Mouse (Mus musculus) heart, embryonic 12.5 days (tissue): ENCODE data around the gene Nup62. TPM values are rescaled to one million over a fixed set of nuclear protein-coding genes. Genes with fewer than 3 reads are reported as not detected.
"Not testable (repeated sequence)": the region's sequence is repeated elsewhere in the genome, so short reads cannot be mapped to it uniquely, and the experiment has no call there.

Experiments used
- ATAC-seq: fragments of 200-750 bp; cut with Nextera tagmentation; 2 replicates; pipeline ENCODE4 v1.8.0; 2017; ENCODE audit warnings: moderate TSS enrichment, moderate library complexity; ENCODE audit not compliant: insufficient number of reproducible peaks, low FRiP score
- H3K27ac ChIP-seq: fragments of 300-500 bp; sonication (generic); 2 replicates; pipeline ENCODE4 v1.5.1; 2016; ENCODE audit warnings: mild to moderate bottlenecking, moderate library complexity; ENCODE audit not compliant: poor library complexity, severe bottlenecking
- H3K27me3 ChIP-seq: fragments of 300-500 bp; sonication (generic); replicated peaks from 2 replicates; pipeline ENCODE4 v1.6.1; 2016; ENCODE audit warnings: mild to moderate bottlenecking, moderate library complexity
- H3K36me3 ChIP-seq: fragments of 300-500 bp; sonication (generic); 2 replicates; pipeline ENCODE4 v1.6.1; 2016; ENCODE audit warnings: mild to moderate bottlenecking, moderate library complexity
- H3K4me1 ChIP-seq: fragments of 300-500 bp; sonication (generic); replicated peaks from 2 replicates; pipeline ENCODE4 v1.6.1; 2016; ENCODE audit warnings: mild to moderate bottlenecking
- H3K4me2 ChIP-seq: fragments of 300-500 bp; sonication (generic); 2 replicates; pipeline ENCODE4 v1.6.1; 2016; ENCODE audit warnings: mild to moderate bottlenecking, moderate library complexity
- H3K4me3 ChIP-seq: fragments of 300-500 bp; sonication (generic); 2 replicates; pipeline ENCODE4 v1.5.1; 2016; ENCODE audit warnings: mild to moderate bottlenecking
- H3K9ac ChIP-seq: fragments of 300-500 bp; sonication (generic); 2 replicates; pipeline ENCODE4 v1.6.1; 2016; ENCODE audit warnings: mild to moderate bottlenecking, moderate library complexity
- H3K9me3 ChIP-seq: fragments of 300-500 bp; sonication (generic); replicated peaks from 2 replicates; pipeline ENCODE4 v1.6.1; 2016; ENCODE audit warnings: mild to moderate bottlenecking, moderate library complexity
- WGBS: fragments of 180-500 bp; shearing (Covaris S2); methylation state at CpG from one replicate; pipeline ENCODE4 v1.1.7; 2016; 5-methylcytosine and 5-hydroxymethylcytosine counted together
- polyA plus RNA-seq: library from polyadenylated mRNA; unstranded; fragments of >200 nt; fragmentation: Nextera tagmentation; extraction: Ambion mirVana; gene quantifications from 2 replicates; pipeline ENCODE4 v1.2.1, GENCODE M21; 2016

The Nup62 gene
- polyA plus RNA-seq, 1 experiment from 2014 or later = 90.9 TPM

GRCm38 (mm10) chr7:44866276-44867009 is 50.6 kb downstream of the Nup62 start:
- 47% methylated on average over 15 of the region's 15 CpGs for WGBS
- Histone ChIP-seq H3K27me3 (no peaks in the 10 kb centered on the region), H3K4me3 (peak overlapping the region; percentile 91), H3K4me1 (peaks cover 63% of the 10 kb centered on the region), H3K9me3 (no peaks in the 10 kb centered on the region), H3K9ac (peak overlapping the region; percentile 99), H3K36me3 (peaks cover 42% of the 10 kb centered on the region), H3K27ac (peak overlapping the region; percentile 65), H3K4me2 (peak overlapping the region; percentile 90)
- ATAC-seq = 0 out of 2 replicates have a peak, but pooled peaks have one; percentile 5

DNA sequence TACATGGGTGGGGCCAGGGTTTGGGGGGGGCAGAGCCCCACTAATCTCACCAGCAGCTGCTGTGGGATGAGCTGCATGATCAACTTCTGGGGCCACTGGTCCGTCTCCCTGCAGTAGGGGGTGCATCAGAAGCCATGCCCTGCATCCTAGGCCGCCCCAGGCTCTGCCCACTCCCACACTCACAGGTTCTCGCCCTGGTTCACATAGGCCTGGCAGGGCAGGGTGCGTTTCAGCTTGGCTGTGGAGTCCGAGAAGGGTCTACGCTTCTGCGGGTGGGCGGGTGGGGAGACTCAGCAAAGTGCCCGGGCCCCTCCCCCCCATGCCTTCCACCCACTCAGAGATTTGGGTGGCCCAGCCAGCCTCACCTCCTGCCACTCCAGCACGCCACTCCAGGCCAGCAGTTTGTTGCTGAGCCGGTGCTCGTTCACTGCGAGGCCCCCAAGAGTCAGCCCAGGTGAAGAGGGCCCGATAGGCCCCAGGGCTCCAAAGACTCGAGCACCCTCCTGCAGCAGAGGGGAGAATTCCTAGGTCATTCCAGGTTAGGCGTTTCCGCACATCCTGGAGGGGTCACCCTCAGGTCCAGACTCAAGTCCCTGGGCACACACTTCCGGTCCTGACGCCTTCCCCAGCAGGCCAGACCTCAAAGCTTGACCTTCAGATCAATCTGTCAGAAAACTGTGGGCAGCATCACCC is 51.3 kb downstream of the Nup62 start:
- H3K4me2 ChIP-seq = peak overlapping the region; percentile 90
- WGBS = 70% methylated on average over 19 of the region's 19 CpGs
- peak overlapping the region; percentile 91 for H3K4me3 ChIP-seq
- peak overlapping the region; percentile 99 for H3K9ac ChIP-seq
- H3K27ac ChIP-seq = peak overlapping the region; percentile 65
- H3K36me3 ChIP-seq = peaks cover 35% of the 10 kb centered on the region
- ATAC-seq = no peak
- H3K4me1 ChIP-seq = peaks cover 62% of the 10 kb centered on the region
- no peaks in the 10 kb centered on the region for H3K9me3 ChIP-seq
- no peaks in the 10 kb centered on the region for H3K27me3 ChIP-seq

DNA sequence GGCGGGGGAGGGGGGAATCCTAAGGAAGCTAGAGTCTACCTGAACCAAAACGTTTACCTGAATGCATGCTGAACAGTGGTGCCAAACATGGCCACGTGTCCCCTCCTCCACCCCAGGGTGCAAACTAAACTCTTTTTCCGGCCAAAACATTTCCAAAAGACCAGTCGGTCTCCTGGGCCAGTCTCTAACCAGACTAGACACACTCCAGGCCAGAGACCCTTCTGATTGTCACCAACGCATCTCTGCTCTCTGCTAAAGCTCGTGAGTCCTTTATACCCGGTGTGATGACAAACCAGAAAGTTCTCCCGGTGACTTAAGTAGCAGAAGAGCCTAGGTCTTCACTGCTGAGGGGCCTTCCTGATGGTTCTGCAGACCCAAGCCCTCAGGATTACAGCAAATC is 51.9 kb downstream of the Nup62 start:
- peaks cover 29% of the 10 kb centered on the region for H3K36me3 ChIP-seq
- no peaks in the 10 kb centered on the region for H3K9me3 ChIP-seq
- ATAC-seq = no peak
- peak overlapping the region; percentile 65; the same call in 1 of the 2 replicates for H3K27ac ChIP-seq
- H3K4me3 ChIP-seq = peak overlapping the region; percentile 91
- H3K4me2 ChIP-seq = peak overlapping the region; percentile 90
- peak overlapping the region; percentile 99 for H3K9ac ChIP-seq
- 54% methylated on average over 9 of the region's 9 CpGs for WGBS
- H3K27me3 ChIP-seq = no peaks in the 10 kb centered on the region
- H3K4me1 ChIP-seq = peaks cover 65% of the 10 kb centered on the region

DNA sequence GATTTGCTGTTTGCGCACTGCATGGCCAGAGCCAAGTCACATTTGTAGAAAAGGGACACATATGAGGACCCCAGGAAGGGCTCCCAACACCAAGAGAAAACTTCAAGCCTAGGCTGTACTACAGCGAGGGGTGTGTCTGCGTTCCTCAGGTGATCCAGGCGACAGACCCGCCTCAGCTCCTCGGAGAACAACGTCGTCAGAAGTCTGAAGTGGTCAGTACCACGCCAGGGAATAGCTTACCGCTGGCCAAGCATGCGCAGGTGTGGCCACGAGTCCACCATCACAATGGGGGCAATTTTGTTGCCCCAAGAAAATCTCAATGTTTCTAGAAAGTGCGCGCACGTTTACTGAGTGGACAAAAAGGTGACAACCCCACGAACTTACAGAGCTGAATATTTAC is 52.6 kb downstream of the Nup62 start:
- peaks cover 22% of the 10 kb centered on the region for H3K36me3 ChIP-seq
- no peaks in the 10 kb centered on the region for H3K27me3 ChIP-seq
- peaks cover 71% of the 10 kb centered on the region for H3K4me1 ChIP-seq
- no peak for ATAC-seq
- H3K9me3 ChIP-seq = no peaks in the 10 kb centered on the region
- H3K27ac ChIP-seq = peak overlapping the region; percentile 100
- 6% methylated on average over 16 of the region's 16 CpGs for WGBS
- peak overlapping the region; percentile 99 for H3K9ac ChIP-seq
- peak overlapping the region; percentile 91 for H3K4me3 ChIP-seq
- peak overlapping the region; percentile 90 for H3K4me2 ChIP-seq

GRCm38 (mm10) chr7:44868919-44869696 is 53.2 kb downstream of the Nup62 start:
- Histone ChIP-seq H3K4me1 (peaks cover 68% of the 10 kb centered on the region), H3K27ac (peak overlapping the region; percentile 100), H3K4me3 (peak overlapping the region; percentile 91), H3K36me3 (peaks cover 15% of the 10 kb centered on the region), H3K4me2 (peak overlapping the region; percentile 90), H3K9me3 (no peaks in the 10 kb centered on the region), H3K9ac (peak overlapping the region; percentile 99), H3K27me3 (no peaks in the 10 kb centered on the region)
- WGBS = under 1% methylated on average over 98 of the region's 108 CpGs
- peak; percentile 58 for ATAC-seq

- H3K4me1 ChIP-seq = peaks cover 60% of the 10 kb centered on the region
- WGBS = 7% methylated on average over 29 of the region's 29 CpGs
- H3K4me3 ChIP-seq = peak within 1 kb of the TSS; percentile 91
- ATAC-seq = peak; percentile 89
- H3K9ac ChIP-seq = peak within 1 kb of the TSS; percentile 99
- H3K36me3 ChIP-seq = peaks cover 7% of the 10 kb centered on the region
- H3K27ac ChIP-seq = peak within 1 kb of the TSS; percentile 100
- H3K27me3 ChIP-seq = no peaks in the 10 kb centered on the region
- peak within 1 kb of the TSS; percentile 90 for H3K4me2 ChIP-seq
- no peaks in the 10 kb centered on the region for H3K9me3 ChIP-seq
Measured at GRCm38 (mm10) chr7:44869697-44870528, 54.0 kb downstream of the Nup62 start, which contains the start of gene Ptov1. Ptov1 (minus strand) TSS chr7:44869788.

DNA sequence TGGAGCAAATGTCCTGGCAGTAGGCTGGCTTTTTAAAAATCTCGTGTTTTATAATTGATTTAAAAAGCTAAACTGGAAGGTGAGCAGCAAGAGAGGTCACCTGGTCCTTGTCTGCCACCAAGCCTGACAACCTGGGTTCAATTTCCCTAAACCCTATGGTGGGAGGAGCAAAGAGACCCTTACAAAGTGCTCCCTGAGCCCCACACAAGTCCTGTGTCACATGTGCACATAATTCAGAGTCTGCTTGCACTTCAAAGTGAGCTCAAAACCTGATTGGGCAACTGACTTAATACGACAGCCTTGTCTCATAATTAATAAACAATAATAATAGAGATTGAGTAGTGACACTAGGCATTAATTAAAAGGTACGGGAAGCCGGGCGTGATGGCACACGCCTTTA is 54.7 kb downstream of the Nup62 start:
- Histone ChIP-seq H3K4me3 (peak overlapping the region; percentile 91), H3K27ac (peak overlapping the region; percentile 100), H3K36me3 (peaks cover 2% of the 10 kb centered on the region), H3K9ac (peak overlapping the region; percentile 99), H3K4me1 (peaks cover 53% of the 10 kb centered on the region), H3K4me2 (peak overlapping the region; percentile 90), H3K27me3 (no peaks in the 10 kb centered on the region), H3K9me3 (no peaks in the 10 kb centered on the region)
- no peak for ATAC-seq
- 79% methylated on average over 6 of the region's 6 CpGs for WGBS

DNA sequence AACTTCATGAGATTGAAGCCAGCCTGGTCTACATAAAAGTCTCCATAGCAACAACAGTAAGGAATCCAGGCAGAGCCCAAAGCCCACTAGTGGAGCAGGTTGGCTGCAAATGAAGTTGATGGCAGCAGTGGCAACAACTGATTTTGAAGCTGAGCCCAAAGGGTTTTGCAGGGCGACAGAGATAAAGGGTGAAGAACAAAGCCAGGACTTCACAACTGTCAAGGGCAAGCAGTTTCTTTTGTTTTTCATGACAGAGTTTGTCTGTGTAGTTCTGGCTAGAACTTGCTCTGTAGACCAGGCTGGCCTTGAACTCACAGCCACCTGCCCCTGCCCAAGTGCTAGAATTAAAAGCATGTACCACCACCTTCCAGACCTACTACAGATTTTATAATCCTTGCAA is 55.3 kb downstream of the Nup62 start:
- Histone ChIP-seq H3K36me3 (peaks cover 7% of the 10 kb centered on the region), H3K9ac (no peak overlapping the region), H3K4me1 (peaks cover 47% of the 10 kb centered on the region), H3K27ac (no peak overlapping the region), H3K4me2 (no peak overlapping the region), H3K4me3 (no peak overlapping the region), H3K27me3 (no peaks in the 10 kb centered on the region), H3K9me3 (no peaks in the 10 kb centered on the region)
- WGBS = 68% methylated on average over 1 of the region's 1 CpGs
- ATAC-seq = no peak

GRCm38 (mm10) chr7:44871774-44872173 is 55.9 kb downstream of the Nup62 start:
- not testable (repeated sequence) for ATAC-seq, H3K9ac ChIP-seq, H3K4me2 ChIP-seq, H3K27me3 ChIP-seq, H3K9me3 ChIP-seq, H3K4me3 ChIP-seq, H3K27ac ChIP-seq
- H3K4me1 ChIP-seq = peaks cover 45% of the 10 kb centered on the region
- peaks cover 12% of the 10 kb centered on the region for H3K36me3 ChIP-seq
- 91% methylated on average over 2 of the region's 2 CpGs for WGBS

DNA sequence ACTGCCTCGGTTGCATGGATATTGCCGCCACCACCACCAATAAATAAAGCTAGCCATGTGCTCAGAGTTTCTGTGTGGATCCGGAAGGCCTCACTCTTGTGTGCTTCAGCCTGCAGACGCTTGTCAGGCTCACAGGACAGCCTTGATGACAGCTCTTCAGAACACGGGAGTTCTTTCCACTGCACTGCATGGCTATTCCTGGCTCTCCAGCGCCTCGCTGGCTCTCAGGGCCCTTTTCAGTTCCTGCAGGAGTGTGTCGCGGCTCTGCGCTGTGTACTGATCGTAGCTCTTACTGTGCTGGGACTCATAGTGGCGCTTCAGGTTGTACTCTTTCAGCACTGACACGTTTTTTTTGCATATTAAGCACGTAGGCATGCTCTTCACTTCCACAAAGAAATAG is 61.9 kb downstream of the Nup62 start:
- ATAC-seq = peak; percentile 40; the same call in 1 of the 2 replicates
- H3K4me2 ChIP-seq = no peak overlapping the region
- WGBS = 47% methylated on average over 14 of the region's 14 CpGs
- no peak overlapping the region for H3K4me3 ChIP-seq
- no peaks in the 10 kb centered on the region for H3K27me3 ChIP-seq
- peaks cover 38% of the 10 kb centered on the region for H3K4me1 ChIP-seq
- 0 out of 2 replicates have a peak overlapping the region, but pooled peaks have one; percentile 2 for H3K9ac ChIP-seq
- H3K36me3 ChIP-seq = peaks cover 73% of the 10 kb centered on the region
- H3K9me3 ChIP-seq = no peaks in the 10 kb centered on the region
- peak overlapping the region; percentile 85 for H3K27ac ChIP-seq
